Mouse (Mus musculus) cerebellum, postnatal 10 days (tissue): Measurements from ENCODE around the gene Slc8a3.

Experiments used
- DNase-seq, 2 experiments: peaks; one replicate each; pipeline ENCODE4 v3.0.0; 2021; ENCODE audit warnings: mixed read lengths in 2 of 2

Gene Slc8a3

GRCm38 (mm10) chr12:81182073-81182472 lies 150.9 kb downstream of the Slc8a3 start:
- DNase-seq: peak; percentile 87 to 90

DNA sequence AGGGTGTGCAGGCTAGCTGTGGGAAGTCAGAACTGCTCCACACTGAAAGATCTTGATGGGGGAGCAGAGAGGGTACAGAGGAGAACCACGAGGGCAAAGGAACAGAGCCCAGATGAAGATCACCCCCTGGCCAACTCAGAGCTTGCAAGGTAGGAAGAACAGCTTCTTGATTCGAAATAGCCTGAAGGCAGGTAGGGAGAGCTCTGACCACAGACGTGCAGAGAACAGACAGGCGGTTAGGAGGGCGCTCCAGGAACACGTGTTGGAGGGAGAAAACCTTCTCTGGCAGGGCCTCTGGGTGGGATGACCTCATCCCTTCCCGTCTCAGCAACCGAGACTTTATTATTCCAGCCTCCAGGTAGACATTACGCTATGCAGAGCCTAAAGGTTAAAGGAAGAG lies 157.7 kb downstream of the Slc8a3 start:
- DNase-seq: no peak

DNA sequence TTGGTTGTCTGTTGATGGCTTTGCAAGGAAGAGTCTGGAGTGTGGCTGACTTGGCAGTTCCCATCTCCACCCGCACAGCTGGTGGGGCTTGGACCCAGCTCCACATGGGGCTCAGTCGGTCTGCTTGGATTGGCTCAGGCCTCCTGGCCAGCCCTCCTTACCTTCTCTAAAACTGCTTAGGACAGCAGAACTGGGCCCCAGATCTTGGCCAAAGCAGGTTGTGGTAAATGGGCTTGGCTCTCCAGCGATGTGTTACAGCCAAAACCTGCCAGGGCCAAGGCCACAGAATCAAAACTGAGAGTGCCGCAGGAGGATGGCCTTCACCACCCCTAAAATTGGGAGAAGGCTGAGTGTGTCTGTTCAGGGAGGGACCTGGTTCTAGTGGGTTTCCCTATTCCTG lies 159.1 kb downstream of the Slc8a3 start:
- DNase-seq: peak; percentile 57 to 74

GRCm38 (mm10) chr12:81173011-81173410 lies 160.0 kb downstream of the Slc8a3 start:
- DNase-seq: peak in 1 of 2 experiments; percentile 45

GRCm38 (mm10) chr12:81170076-81170475 lies 162.9 kb downstream of the Slc8a3 start:
- no peak for DNase-seq

GRCm38 (mm10) chr12:81168494-81168893 lies 164.5 kb downstream of the Slc8a3 start:
- DNase-seq: no peak

GRCm38 (mm10) chr12:81168031-81168430 lies 164.9 kb downstream of the Slc8a3 start:
- no peak for DNase-seq

- no peak for DNase-seq
Measured at GRCm38 (mm10) chr12:81167142-81167541, 165.8 kb downstream of the Slc8a3 start.

- peak; percentile 50 for DNase-seq
Measured at GRCm38 (mm10) chr12:81166615-81167014, 166.4 kb downstream of the Slc8a3 start.

- DNase-seq: no peak
Measured at GRCm38 (mm10) chr12:81166092-81166491, 166.9 kb downstream of the Slc8a3 start.

GRCm38 (mm10) chr12:81163566-81163965 lies 169.4 kb downstream of the Slc8a3 start:
- no peak for DNase-seq

GRCm38 (mm10) chr12:81163131-81163530 lies 169.8 kb downstream of the Slc8a3 start:
- no peak for DNase-seq

- DNase-seq: no peak
Measured at GRCm38 (mm10) chr12:81161282-81161681, 171.7 kb downstream of the Slc8a3 start.

- peak; percentile 70 to 75 for DNase-seq
Measured at GRCm38 (mm10) chr12:81160831-81161230, 172.1 kb downstream of the Slc8a3 start.

GRCm38 (mm10) chr12:81160425-81160824 lies 172.6 kb downstream of the Slc8a3 start:
- no peak for DNase-seq

- no peak for DNase-seq
Measured at GRCm38 (mm10) chr12:81159947-81160346, 173.0 kb downstream of the Slc8a3 start.

DNA sequence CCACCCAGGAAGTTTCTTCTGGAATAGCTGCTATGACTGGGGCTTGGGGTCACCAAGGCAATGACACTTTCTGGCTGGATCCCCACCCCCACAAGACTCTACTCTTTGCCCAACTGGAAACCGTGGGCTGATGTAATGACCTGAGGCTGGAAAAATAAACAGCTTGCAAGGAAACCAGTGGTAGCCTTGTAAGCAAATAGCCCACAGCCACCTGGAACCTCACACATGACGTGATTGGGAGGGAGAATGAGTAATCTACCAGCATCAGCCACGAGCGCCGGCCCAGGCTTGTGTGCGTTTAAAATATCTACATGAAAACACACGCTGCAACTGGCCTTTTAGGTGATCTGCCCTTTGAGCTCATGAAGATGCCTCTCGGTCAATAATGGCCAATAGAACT lies 176.1 kb downstream of the Slc8a3 start:
- no peak for DNase-seq

GRCm38 (mm10) chr12:81155675-81156074 lies 177.3 kb downstream of the Slc8a3 start:
- DNase-seq: no peak

DNA sequence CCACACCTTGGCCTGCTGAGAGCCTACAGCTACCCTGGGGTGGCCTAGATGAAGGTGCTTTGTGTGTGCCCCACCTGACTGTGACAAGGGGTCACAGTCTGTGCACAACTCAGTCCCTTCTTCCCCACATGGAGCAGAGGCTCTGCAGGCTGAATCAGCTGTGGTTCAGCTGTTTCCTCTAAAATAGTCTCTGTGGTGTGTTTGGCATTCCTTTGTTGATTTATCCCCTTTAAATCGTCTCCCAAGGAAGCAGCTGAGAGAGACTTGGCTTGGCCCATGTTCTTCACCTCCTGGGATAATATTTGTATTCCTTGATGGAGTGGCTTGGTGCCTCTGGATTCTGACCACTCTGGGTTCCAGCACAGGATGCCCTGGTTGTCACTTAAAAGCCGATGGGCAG lies 180.9 kb downstream of the Slc8a3 start:
- no peak for DNase-seq

DNA sequence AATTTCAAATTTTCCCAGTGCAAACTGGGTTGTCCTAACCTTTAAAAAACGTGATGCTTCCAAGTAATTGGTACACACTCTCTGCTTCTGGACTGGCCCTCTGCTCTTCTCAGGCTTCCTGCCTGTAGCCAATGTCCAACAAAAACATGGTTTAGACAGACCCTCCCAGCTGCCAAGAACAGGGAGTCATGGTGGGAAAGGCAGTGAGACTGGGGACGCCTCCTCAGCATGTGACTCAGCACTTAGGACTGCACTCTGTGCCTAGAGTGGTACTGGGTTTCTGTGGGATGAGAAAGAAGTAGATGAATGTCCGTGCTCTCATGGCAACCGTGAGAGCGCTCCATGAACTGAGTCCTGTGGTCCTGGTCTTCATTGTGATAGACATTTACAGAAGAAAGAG lies 182.1 kb downstream of the Slc8a3 start:
- no peak for DNase-seq

DNA sequence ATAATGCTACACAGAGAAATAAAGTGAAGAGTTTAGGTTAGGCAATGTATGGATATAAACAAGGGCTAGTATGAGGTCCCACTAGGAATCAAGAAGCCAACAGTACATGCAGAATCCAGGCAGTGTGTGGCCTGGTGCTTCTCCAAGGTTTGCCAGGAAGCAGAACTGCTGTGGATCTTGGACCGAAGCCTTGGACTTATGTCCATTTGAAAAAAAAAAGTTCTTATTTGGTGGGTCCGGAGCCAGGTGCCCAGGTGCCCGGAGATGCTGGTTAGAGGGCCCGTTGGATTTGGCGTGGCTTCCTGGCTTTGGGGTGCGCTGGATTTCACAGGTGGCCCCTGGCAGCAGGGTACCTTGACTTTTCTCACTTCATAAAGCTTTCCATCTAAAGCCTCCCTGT lies 185.0 kb downstream of the Slc8a3 start:
- no peak for DNase-seq
